Mouse (Mus musculus) embryo, embryonic 11 days (tissue): ENCODE measurements around the gene Fdx1l.
"Not testable (repeated sequence)": the region's sequence is repeated elsewhere in the genome, so short reads cannot be mapped to it uniquely, and the experiment has no call there.

ENCODE experiments used
- DNase-seq: peaks from one replicate; pipeline ENCODE4 v3.0.0-alpha.2; 2015

Gene Fdx1l

DNA sequence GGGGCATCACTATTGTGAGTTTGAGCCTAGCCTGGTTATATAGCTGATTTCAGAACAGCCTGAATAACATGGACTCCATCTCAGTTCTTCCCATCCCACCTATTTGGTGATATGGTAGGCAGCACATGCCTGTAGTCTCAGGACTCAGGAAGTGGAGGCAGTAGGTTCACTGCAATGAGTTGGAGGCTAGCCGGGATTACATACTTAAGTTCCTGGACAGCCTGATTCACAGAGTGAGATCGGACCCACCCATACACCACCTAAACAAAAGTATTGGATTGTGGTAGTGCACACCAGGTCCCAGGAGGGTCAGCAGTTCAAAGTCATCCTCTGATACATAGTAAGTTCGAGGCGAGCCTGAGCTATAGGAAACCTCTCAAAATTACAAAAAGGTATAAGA is 773 bp downstream of the Fdx1l start:
- DNase-seq: no peak

DNA sequence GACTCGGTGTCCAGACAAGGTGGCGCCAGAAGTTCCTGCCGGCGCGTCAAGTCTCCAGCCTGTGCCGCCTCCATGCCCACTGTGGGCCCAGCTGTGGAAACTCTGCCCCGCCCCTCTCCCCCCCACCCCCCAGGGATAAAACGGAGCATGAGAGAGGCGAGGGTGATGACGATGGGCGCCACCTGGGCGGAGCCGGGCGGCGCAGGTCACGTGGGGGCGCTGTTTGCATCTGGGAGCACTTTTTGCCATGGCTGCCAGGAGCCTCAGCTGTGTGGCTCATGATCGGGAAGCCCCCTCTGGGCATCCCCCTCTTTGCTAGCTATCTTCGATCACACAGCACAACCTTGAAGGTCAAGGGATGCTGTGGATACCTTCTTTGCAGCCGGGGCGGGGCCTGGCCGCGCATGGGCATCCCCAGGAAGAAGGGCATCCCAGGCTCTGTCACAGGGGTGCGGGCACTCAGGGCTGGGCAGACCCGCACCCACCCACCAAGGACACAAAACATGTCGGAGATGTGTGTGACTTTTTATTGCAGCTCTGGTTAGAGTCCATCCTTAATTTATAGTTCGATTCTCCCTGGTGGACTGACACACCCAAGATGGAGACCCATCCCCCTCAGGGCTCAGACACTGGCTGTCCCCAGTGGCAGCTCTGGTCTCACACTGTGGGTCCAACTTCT is 6.3 kb downstream of the Fdx1l start, which contains the start of gene Zglp1:
TSS of gene Zglp1 (minus strand) at position 88 of the 679 bp plus-strand sequence.
- no peak for DNase-seq

DNA sequence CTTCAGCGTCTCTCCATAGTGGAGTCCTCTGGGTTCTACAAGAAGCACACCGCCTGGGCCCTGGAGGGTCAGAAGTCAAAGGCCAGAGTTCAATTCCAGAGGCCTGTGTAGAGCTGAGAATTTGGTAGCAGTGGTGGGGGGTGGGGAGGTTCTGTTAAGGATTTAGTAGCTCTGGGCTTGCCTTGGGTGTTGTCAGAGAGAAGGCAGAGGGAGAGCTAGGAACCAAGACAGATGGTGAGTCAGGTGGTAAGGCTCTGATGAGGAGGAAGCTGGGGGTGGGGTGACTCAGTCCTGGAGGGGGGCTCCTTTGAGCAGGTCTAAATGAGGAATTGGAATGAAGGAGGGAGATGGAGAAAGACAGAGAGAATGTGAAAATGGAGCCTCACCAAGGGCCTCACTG is 10.5 kb downstream of the Fdx1l start:
- no peak for DNase-seq

DNA sequence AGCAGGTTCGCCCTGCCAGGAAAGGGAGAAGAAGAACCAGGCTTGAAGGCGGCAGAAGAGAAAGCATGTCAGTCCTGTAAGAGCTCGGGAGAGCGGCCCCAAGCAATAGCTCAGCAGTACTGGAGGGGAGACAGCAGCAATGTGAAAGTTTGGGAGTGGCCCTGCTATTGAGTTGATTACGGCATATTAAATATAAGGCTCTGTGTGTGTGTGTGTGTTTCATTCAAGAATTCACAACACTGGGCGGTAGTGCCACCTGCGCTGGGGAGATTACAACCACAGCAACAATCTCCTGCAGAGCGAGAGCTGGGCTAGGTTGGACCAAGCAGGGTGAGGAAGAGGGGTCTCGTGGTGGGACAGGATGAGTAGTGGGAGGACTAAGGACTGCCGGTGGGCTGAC is 21.8 kb downstream of the Fdx1l start:
- DNase-seq: no peak

DNA sequence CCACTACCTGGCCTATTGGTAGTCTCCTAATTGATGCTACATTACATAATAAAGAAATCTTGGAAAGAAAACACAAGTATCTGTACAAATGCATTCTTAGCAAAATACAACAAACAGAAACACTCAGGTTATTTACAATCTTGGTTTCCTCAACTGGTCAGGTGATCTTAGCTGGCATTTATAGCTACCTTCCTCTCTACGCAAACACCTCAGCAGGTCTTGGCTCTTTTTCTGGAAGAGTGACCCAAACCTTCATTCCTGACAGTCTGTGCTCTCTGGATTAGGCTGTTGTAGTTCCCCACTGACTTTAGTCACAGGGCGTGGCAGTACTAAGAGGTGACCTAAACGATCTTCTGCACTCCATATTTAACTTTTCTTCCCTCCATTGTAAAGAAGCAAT is 28.2 kb downstream of the Fdx1l start:
- DNase-seq: no peak

DNA sequence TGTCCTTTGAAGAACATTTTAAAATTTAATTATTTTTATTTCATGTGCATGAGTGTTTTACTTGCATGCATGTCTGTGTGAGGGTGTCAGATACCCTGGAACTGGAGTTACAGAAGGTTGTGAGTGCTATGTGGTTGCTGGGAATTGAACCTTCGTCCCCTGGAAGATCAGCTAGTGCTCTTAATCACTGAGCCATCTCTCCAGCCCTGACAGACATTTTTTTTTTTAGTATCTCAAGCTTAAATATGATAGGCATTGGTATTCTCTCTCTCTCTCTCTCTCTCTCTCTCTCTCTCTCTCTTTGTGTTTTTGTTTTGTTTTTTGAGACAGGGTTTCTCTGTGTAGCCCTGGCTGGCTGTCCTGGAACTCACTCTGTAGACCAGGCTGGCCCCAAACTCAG is 28.6 kb downstream of the Fdx1l start:
- not testable (repeated sequence) for DNase-seq

DNA sequence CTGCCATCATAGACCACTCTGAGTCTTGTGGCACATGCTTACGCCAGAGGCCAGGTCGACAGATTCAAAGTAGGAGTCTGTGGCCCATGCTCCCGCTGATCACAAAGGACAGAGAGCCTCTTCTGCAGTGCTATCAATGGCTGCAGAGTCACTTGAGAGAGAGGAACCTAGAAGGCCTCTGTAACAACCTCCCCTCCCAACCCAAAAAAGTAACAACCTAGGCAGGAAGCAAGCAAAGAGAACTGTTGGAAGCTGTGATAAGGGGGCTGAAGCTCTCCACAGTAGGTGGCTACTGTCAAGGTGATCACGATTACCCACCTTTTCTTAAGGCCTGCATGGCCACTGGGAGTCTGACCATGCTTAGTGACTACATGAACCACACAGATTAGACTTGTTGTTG is 29.9 kb downstream of the Fdx1l start:
- no peak for DNase-seq

DNA sequence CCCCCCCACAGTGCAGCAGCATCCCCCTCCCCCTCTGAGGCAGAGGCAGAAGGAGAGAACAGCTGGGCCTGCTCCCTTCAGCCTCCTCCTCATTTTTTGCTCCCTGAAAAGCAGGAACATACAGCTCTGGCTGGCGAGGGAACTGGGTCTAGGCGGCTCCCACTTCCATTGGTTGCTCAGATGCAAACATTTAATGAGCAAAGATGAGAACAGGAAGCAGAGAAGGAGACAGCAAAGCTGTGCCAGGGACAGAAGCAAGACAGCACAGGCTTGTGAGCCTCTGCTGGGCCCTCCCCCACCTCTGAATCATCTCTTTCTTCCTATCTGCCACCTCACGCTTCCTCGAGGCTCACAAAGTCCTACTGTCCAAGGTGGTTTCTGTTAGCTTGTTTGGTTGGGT is 32.1 kb downstream of the Fdx1l start:
- DNase-seq: no peak

DNA sequence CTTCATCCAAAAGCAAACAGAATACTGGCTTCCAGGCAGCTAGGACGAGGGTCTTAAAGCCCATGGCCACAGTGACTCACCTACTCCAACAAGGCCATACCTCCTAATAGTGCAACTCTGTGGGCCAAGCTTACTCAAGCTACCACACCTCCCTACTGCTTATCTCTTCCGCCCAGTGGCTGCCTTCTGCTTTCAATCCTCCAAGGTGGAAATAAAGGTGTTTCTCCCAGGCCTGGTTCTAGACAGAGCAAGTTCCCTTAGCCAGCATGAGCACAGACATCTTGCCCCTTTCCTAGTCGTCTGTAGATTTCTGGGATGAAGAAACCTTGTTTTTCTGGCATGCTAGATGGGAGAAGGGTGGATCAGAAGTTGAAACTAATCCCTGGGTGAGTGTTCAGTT is 33.6 kb downstream of the Fdx1l start:
- no peak for DNase-seq

DNA sequence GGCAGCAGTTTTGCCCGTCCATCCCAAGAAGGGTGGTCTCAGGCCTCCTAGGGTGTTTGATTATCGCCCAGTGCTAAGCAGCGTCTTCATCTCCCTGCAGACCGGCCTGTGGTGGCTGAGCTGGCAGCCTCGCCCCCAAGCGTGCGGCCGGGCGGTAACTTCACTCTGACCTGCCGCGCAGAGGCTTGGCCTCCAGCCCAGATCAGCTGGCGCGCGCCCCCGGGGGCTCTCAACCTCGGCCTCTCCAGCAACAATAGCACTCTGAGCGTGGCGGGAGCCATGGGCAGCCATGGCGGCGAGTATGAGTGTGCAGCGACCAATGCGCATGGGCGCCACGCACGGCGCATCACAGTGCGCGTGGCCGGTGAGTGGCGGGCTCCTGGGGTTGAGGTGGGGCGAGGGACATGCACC is 35.9 kb downstream of the Fdx1l start:
- DNase-seq: peak; percentile 53

DNA sequence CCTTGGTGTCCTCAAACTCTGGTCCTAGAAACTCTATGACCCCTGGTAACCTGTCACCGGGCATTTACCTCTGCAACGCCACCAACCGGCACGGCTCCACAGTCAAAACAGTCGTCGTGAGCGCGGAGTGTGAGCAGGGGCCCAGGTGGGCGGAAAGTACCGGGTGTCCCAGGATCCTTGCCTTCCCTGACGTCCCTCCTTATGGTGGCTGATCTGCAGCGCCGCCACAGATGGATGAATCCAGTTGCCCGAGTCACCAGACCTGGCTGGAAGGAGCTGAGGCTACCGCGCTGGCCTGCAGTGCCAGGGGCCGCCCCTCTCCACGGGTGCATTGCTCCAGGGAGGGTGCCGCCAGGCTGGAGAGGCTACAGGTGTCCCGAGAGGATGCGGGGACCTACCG is 36.7 kb downstream of the Fdx1l start:
- no peak for DNase-seq

DNA sequence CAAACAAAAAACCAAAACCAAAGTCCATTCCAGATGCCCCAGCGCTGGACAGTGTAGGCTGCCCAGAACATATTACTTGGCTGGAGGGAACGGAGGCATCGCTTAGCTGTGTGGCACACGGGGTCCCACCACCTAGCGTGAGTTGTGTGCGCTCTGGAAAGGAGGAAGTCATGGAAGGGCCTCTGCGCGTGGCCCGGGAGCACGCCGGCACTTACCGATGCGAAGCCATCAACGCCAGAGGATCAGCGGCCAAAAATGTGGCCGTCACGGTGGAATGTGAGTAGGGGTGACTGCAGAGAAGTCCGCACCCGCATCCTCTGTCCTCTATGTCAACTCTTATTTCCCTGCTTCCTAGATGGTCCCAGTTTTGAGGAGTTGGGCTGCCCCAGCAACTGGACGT is 37.3 kb downstream of the Fdx1l start:
- no peak for DNase-seq

DNA sequence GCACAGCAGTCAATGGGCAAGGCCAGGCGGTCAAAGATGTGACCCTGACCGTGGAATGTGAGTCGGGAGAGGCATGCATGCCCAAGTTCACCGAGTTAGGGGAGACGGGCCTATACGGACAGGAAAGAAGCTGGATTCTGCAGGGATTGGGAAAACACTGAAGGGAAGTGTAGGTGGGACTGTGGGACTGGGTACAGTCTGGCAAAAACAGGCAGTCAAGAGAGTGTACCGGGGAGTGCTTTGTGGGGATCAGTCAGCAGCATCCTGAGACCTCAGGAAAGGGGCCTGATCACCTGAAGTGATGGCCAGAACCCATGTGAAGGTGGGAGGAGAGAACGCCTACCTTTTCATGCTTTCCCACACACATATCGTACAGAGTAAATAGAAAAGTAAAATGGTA is 37.8 kb downstream of the Fdx1l start:
- DNase-seq: no peak

DNA sequence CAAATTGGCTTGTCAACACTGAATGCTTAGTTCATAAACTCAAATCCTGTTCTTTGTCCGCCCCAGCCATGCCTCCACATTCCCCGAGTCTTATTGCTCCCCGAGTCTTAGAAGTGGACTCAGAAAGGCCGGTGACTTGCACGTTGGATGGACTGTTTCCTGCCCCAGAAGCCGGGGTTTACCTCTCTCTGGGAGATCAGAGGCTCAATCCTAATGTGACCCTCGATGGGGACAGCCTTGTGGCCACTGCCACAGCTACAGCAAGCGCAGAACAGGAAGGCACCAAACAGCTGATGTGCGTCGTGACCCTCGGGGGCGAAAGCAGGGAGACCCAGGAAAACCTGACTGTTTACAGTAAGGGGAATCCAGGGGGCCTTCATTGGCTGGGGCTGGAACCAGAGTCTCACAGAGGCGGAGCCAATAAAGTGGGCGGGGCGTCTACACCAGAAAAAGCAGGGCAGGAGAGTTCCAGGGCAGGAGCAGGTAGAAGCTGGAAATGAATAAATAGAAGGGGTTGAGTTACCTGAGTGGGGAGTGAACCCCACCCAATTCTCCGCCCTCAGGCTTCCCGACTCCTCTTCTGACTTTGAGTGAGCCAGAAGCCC is 38.8 kb downstream of the Fdx1l start:
- DNase-seq: peak; percentile 53

DNA sequence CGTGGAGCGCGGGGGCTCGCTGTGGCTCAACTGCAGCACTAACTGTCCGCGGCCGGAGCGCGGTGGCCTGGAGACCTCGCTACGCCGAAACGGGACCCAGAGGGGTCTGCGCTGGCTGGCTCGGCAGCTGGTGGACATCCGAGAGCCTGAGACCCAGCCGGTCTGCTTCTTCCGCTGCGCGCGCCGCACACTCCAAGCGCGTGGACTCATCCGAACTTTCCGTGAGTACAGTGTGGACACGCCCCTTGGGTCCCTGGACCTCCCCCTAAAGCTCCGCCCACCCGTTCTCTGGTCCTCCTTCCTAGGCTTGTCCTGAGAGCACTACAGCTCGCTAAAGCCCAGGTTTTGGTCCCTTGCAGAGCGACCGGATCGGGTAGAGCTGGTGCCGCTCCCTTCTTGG is 40.3 kb downstream of the Fdx1l start:
- DNase-seq: peak; percentile 91

DNA sequence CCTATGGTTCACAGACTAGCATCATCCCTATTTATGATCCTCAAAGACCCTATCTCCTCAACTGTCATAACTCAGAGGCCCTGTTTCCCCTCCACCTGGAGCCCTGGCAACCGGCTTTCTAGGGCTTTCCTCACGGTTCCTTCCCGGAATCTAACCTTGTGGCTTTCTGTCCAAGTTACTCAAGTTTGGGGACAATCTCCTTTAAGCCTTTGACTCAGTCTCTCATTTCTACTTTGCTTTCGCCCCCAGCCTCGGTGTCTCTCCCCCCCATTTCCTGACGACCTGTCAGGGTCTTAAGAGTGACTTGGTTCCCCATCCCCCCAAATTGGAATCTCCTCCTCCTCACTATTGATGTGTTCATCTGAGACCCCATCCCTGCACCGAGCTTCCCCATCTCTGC is 40.9 kb downstream of the Fdx1l start:
- no peak for DNase-seq

DNA sequence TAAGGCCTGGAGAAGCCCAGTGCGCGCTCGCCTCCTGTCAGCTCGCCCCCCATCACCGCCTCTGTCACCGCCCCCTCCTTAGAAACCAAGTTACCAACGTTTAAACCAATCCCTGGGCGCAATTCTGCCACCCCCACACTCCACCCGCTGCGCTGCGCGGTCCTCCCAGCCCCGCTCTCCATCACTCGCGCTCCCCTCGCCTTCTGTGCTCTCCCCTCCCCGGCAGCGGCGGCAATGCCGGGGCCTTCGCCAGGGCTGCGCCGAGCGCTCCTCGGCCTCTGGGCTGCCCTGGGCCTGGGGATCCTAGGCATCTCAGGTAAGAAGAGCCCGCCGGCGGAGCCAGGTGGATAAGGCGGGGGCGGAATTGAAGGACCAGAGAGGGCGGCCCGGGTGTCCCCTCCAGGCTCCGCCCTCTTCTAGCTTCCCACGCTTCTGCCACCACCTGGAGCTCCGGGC is 41.5 kb downstream of the Fdx1l start, which contains the start of gene Icam5:
TSS of gene Icam5 (plus strand) at position 178 of the 456 bp plus-strand sequence.
- DNase-seq: peak; percentile 37

DNA sequence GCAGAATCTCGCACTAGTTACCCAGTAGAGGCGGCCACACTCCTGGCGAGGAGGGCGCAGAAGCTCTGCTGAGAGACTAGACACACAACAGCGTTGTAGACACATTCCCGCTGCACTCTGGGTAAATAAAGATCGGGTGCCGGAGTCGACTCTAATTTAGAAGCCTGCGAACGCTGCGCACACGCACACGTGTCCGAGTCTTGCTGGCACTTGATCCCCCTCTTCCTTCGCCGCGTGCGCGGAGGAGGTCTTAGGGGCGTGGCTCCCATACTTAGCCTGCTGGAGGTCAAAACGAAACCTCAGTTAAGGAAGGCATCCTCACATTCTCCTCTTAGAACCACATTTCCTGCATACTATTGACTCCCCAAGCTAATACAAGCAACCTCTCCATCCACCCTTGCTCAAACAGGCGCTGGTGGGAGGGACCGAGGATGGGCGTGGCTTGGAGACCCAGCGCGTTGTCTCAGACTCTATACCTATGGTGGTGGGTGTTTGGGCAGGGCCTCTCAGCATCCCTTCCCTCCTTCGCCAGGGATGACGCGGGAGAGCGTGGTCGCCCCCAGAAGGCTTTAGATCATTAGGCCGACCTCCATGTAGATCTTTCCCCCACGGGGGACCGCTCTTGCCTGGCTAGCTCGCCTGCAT is 42.0 kb downstream of the Fdx1l start:
- DNase-seq: peak; percentile 71

DNA sequence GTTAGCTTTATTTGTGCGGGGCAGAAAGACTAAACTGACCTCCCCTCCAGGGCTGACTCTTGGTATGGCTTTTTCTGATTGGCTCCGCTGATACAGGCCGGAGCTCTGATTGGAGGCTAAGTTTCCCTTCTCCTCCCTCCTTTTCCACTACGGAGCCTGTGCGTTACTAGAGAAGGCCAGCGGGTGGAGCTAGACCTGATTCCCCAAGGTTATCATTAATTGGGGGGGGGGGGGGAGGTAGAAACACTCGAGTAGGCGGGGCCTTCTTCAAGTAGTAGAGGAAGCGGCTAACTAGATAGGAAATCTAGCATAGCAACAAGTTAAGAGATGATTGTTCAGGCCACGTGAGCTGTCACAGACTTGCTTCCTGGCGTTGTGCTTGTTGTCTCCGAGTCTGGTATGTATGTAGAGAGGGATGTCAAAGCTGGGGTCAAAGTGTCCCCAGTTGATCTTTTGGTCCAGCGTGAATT is 42.6 kb downstream of the Fdx1l start:
- DNase-seq: peak; percentile 90

DNA sequence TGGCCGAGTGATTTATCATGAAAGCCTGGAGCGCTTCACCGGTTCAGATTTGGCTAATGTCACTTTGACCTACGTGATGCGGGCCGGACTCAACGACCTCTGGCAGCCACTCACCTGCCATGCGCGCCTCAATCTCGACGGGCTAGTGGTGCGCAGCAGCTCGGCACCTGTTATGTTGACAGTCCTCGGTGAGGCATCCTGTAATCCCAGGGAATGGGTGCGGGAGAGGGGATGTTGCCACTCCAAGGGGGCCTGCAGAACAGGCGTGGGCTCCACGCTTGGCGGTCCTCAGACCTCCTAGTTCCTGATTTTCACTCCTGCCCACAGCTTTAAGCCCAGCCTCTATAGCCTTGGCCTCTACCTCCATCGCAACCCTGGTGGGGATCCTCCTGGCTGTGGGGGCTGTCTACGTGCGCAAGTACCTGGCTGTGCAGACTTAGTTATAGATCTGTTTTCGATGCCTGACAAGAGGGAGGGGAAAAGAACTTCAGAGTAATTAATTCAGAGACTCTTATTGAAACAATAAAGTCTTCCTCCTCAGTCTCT is 43.3 kb downstream of the Fdx1l start:
- DNase-seq: no peak

DNA sequence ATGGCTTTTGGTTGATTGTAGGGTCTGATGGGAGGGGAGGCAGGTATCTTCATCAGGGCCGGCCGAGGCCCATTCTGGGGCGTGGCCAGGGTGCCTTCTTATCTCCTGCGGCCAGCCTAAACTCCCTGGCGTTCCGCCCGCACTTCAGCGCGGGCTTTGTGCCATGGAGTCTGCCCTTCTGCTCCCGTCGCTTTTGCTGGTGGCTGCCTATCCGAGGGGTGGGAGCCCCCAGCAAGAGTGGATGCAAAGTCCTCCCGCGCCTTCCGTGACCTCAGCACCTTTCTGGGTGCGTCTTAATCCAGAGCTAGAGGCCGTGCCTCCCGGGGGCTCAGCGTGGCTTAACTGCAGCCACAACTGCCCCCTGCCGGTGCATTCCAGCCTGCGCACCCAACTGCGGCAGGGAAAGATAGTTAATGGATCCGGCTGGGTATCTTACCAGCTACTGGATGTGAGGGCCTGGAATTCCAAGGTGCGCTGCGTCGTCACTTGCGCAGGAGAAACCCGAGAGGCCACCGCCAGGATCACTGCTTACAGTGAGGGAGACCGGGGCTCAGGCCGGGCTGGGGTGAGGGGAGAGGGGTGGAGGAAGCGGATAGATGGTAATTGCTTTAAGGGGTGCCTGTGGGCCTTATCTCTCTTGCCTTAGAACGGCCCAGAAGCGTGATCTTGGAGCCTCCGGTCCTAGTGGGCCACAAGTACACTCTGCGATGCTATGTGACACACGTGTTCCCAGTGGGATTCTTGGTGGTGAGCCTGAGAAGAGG is 43.9 kb downstream of the Fdx1l start, which contains the start of gene Icam4:
TSS of gene Icam4 (plus strand) at position 83 of the 764 bp plus-strand sequence.
- peak; percentile 89 for DNase-seq

DNA sequence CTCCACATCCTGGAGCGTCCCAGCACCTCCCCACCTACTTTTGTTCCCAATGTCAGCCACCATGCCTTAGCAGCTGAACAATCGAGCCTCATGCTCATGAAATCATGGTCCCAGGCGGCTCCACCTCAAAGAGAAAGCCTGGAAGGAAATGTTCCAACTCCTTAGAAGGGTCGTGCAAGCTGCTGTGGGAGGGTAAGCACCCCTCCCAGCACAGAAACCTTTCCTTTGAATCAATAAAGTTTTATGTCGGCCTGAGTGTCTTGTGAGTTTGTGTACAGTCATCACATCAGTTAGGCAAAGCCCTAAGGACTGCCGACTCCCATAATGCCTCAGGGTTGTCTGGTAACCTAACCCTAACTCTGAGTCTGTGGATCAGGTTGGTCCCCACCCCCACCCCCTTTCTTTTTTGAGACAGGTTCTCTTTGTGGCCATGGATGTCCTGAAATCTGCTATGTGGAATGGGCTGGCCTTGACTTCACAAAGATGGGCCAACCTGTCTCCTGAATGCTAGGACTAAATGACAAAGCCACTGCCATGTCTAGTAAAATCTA is 44.8 kb downstream of the Fdx1l start:
- no peak for DNase-seq
